Mouse (Mus musculus) bone marrow macrophage, adult 2 months (primary cell): ENCODE data around the gene Vapa.

Experiments used
- CTCF ChIP-seq: IDR thresholded peaks from 2 replicates; pipeline ENCODE4 v1.5.1; 2012; ENCODE audit warnings: low read depth, mild to moderate bottlenecking, low read length, moderate library complexity
- POLR2A ChIP-seq: IDR thresholded peaks from 2 replicates; pipeline ENCODE4 v1.6.1; 2012; ENCODE audit warnings: mild to moderate bottlenecking, low read depth, low read length, borderline replicate concordance

GRCm38 (mm10) chr17:65594687-65595086, 18.7 kb downstream of the Vapa start:
- no peak for TF ChIP-seq CTCF
- no peak for TF ChIP-seq POLR2A
